Mouse (Mus musculus) gastrocnemius, adult 18-20 months (tissue): ENCODE measurements around the gene Tmem220. TPM values are rescaled to one million over a fixed set of nuclear protein-coding genes. Genes with fewer than 3 reads are reported as not detected.
A peak's percentile ranks its signal among the peaks of the same experiment; 100 is the strongest.

Experiments
- DNase-seq: peaks from one replicate; pipeline ENCODE4 v3.0.0; 2021; ENCODE audit warnings: low spot score
- long read RNA-seq, 2 experiments: library from polyadenylated mRNA; stranded (forward); transcript quantifications; one replicate each; pipeline ENCODE4 v2.0.0; 2021
- total RNA-seq, 2 experiments: library from RNA; stranded (reverse); gene quantifications; 2 replicates each; pipeline ENCODE4 v1.2.3; 2021

Tmem220 gene
- 1 to 10 TPM in 1 of 2 experiments, under 1 TPM in 1; 0.83 to 1.0 TPM for total RNA-seq
- long read RNA-seq, experiment 1, partial matches to known transcripts = 0 of 2 reads
- long read RNA-seq, experiment 1, other reads (novel, unspliced or antisense) = 1 of 2 reads
- long read RNA-seq, experiment 2, partial matches to known transcripts = 0 of 1 reads
- long read RNA-seq, experiment 2, other reads (novel, unspliced or antisense) = 0 of 1 reads

DNA sequence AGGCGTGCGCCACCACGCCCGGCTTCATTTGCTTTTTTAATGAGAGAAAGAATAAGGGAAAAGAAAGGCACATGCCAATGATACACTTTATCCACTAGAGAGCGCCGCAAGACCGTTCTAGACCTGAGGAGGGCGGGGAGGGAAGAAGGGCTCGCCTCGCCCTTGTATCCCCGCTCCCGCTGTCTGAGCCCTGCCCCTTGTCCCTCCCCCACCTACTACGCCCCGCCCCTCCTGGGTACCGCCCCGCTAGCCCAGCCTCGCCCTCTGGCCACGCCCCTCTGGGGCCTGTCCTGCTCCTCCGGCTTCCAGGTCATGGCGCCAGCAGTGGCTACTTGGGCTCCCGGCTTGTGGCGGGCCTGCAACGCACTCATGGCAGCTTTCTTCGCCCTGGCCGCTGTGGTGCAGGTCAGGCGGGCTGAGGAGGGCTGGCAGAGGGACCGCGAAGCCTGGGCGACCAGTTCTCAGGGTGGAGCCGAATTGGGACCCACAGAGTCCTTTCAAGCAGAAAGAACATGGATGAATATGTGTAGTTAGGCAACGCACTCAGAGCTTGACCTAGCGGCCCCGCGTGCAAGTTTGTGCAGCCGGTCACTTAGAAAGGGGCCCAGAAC, at the start of gene Tmem220:
TSS of gene Tmem220 (plus strand) at position 288 of the 611 bp plus-strand sequence.
- peak; percentile 94 for DNase-seq

DNA sequence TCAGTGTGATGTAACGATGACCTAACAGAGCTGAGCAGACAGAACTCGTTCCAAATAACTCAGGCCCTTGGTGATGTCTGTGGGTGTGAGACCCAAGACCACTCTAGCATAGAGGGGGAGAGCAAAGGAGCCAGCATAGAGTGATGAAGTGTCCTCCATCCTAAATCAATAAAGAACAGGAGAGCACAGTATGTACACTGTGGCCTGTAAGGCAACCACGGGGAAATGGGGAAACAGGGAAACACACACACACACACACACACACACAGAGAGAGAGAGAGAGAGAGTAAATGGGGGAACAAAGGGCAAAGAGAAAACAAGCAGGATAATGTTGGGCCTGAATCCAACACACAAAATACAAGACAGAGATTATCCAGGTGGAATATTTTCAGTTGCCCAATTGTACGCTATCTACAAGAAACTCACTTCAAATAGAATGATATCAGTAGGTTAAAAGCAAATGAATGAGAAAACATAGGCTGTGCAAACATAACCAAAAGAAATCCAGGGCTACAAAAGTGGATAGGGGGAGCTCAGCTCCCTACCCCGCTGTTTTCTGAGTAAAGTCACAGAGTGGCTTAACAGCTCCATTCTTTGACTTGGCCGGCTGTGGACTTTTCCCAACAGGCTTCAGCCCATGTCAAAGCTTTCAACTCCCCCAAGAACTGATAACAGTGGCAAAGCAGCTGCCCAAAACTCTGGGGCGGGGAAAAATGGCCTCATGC, 49.2 kb upstream of the Tmem220 start:
- no peak for DNase-seq

DNA sequence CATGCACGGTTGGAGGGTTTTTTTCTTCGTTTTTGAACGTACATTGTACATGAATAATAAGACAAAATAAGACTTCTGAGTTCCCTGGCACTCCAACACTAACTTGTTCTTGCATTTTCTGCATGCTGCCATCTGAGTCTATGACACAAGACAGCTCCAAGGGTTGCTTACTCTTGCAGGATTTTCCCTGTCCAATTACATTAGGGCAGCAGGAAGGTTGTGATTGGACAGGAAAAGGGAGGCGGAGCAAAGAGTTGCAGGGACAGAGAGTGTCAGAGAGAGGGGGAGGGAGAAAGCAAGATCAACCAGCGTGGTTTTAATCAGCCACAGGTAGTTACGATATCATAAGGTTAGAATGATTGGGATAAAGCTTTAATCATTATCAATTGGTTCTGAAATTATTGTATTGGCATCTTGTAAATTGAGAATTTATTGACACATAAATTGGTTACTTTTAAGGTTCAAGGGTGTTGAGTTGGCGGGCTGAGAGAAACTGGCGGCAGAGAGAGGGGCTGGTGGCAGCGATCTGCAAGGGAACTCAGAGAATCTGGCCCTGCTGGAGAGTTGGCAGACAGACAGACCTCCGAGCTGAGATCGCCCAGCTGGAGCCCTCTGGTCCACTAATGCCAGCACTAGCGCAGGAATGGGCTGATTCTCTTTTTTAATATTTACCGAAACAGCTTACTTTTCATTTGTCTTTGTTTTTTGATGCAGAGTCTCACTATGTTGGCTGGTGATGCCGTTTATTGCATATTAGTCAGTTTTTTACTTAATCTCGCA, 43.4 kb upstream of the Tmem220 start:
- DNase-seq = no peak

GRCm38 (mm10) chr11:66982794-66983193, 42.2 kb upstream of the Tmem220 start:
- DNase-seq = peak; percentile 39

DNA sequence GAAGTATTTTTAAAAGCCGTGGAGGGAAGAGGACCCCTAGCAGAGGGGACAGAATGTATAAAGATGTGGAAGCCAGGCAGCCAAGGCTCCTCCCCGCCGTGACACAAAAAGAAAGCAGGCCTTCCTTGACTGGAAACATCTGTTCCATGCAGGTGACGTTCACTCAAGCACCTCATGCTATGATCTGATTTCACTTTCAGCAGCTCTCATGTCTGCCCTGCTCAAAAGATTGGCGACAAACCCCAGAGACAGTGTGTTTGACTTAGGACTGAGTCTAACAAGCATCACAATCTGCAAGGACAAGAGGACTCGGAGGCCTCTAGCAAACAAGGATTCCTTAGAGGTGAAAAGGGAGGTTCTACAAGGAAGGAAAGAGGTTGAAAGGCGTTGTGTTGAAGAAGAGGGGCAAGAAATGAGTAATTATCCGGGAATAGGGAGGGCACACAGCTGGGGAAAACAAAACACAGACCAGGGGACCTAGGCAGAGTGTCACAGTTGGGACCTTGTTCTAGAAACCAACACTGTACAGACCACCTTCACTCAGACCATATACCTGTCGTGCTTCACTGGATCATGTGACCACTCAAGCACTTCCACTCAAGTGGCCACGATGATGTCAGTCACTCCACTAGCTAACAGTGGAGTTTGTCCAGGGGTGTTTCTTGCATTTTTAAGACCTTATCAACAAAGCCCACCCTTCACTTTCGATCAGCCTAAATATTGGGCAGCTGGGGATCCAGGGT, 41.4 kb upstream of the Tmem220 start:
- DNase-seq = no peak

DNA sequence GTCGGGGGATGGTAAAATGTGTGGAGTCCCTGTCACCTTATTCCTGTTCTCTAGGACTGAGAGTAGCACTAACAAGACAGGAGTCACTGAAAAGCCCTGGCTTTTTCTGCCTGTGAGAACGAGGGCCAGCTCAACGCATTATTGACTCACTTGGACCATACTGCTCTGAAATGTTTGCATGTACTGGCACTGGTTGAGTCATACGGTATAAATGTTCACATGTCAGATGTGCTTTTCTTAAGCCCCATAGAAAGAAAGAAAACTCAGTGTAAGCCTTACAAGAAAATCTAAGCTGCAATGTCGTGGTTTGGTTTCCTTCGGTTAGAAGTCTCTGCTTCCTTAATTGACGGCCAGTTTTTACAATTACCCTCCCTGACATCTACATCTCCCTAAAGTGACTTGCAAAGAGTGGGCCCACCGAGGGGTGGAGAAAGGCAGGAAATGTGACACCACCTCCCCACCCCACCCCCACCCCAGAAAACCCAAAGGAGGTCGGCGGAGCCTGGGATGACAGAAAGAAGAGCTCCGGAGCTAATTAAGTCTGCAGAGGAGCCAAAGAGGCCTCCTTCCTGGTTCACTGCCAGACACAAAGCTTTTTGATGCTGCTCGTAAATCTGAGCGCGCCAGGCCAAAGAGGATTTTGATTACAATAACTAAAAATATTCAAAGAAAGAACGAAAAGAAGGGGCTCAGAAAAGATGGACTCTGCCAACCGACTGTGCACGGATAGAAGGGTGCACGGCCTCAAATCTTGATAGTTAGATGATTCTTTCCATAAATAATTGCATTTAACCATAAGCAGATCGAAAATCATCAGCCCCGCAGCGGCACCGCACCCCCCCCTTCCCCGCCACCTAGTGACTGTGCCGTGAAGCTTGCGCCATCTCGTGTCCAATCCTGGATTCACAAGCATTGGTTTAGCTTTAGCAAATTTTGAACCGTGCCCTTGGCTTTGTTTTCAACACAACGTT, 40.5 kb upstream of the Tmem220 start:
- peak; percentile 72 for DNase-seq

GRCm38 (mm10) chr11:66985136-66985702, 39.7 kb upstream of the Tmem220 start:
- DNase-seq = no peak

DNA sequence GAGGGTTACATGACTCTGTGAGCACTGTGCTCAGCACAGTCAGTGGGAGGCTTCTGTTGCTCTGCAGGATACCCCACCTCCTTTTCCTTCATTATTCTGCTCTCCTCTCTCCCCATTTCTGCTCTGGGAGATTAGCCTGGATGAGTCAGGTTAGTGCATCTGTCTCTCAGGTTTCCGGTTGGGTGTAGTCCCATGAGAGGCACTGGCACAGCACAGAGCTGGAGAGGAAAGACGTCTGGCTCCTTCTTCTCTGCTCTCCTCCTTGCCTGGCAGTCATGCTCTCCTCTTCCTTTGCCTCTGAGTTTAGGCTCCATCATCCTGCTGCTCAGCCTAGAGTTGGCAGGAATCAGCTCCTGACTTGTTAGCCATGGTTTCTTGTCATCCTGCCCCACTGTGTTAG, 32.8 kb upstream of the Tmem220 start:
- no peak for DNase-seq

DNA sequence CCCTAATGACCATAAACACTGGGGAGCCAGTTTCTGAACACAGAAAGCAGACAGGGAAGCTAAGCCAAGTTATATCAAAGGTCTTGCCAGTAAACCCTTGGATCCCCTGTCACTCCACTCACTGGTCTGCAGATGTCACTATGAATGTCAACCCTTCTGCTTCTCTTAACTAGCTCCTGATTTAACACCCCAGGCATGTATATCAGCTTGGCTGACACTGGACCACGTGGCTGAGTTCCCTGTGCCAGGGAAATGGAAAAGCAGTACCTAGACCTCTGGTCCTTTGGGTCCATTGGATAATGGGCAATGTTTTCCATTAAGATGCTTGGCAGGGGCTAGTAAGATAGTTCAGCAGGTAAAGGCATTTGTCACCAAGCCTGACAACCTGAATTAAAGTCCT, 31.3 kb upstream of the Tmem220 start:
- no peak for DNase-seq

GRCm38 (mm10) chr11:66996446-66996845, 28.5 kb upstream of the Tmem220 start:
- no peak for DNase-seq

DNA sequence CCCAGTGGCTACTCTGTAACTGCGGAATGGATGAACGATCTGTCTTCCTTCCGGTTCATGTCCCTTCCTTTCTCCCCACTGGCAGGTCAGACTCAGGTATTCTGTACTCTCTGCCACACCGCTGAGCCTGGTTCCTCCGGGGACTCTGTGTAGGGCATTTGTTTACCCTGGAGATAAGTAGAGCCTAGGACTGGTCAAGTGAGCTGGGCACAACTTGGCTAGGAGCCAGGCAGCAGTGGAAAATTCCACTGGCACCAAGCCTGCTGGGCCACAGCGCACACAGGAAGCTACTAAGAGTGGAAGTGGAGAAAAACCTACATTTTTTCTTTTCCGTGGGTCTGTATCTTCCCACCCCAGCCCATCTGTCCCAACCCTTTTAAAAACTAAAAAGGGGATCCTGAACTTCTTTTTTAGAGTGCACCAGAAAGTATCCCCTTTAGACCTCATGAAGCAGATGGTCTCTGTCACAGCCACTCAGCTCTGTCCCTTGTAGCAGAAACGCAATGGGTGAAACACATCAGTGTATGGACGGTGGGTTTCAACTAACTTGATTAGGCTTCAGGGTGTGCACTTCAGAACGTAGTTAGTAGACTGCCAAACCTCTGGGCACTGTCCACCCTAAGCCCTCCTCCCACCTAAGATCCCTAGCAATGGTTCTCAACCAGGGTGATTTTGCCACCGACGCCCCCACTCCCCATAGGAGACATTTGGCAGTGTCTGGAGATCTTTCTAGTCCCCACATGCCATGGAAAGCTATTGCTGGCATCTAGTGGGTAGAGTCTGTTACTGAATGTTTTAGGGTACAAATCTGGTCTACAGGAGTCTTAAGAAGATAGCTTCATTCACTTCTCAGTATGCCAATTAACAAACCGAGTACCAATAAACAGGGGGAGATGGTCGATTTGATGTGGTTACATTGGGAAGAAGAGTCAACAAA, 26.2 kb upstream of the Tmem220 start:
- DNase-seq = no peak

- no peak for DNase-seq
These were observed 24.3 kb upstream of the Tmem220 start for GRCm38 (mm10) chr11:67000671-67001070.

DNA sequence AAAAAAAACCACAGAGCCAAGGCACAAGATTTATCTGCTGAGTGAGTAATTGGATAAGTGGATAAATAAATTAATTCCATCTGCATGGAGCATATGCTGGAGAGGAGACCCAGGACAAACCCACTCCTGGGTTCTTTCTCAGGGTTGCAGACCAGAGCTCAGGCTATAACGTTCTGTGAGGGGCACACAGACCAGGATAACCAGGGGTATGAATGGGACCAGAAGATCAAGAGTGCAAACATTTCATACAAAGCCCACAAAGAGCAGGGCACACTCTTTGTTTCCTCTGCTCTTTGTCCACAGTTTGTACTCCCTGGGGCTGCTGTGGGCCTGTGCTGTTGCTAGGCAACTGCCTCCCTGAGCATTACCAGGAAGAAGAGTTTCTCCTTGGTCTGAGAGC, 23.2 kb upstream of the Tmem220 start:
- no peak for DNase-seq

- no peak for DNase-seq
These were observed 22.0 kb upstream of the Tmem220 start for GRCm38 (mm10) chr11:67002911-67003310.

- no peak for DNase-seq
These were observed 17.0 kb upstream of the Tmem220 start for GRCm38 (mm10) chr11:67007961-67008360.

DNA sequence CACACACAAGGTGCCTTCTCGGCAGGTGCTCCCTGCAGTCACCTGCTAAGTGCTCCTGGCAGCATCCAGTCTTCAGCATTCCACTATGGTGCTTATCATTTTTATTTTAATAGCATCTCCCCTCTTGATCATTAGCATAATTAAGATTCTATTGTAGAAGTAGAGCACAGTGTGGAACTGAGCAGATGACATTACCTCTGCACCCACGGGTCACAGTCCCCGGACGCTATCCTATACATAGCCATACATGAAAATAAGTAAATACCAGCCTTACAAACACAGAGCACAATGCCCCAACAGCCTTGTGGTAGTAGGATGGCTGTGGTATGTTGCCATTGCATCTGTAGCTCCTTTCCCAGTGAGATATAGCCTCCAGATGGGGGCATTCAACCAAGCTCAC, 16.4 kb upstream of the Tmem220 start:
- DNase-seq = no peak

DNA sequence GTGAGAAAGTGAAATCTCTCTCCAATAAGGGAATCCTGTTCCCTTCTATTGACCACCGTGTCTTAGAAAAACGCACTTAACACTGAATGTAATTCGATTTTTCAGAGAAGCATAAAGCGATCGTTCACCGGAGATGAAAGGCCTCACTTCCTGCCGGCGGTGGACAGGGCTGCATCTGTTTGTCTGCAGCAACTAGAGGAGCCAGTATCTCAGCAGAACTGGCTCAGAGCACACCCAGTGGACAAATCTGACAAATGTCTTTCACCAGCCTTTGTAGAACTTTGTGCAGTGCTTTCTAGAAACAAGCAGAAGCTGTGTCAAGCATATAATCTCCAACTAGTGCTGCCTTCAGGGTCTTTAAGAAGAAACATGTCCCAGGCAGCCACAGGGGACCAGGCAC, 14.5 kb upstream of the Tmem220 start:
- DNase-seq = no peak

DNA sequence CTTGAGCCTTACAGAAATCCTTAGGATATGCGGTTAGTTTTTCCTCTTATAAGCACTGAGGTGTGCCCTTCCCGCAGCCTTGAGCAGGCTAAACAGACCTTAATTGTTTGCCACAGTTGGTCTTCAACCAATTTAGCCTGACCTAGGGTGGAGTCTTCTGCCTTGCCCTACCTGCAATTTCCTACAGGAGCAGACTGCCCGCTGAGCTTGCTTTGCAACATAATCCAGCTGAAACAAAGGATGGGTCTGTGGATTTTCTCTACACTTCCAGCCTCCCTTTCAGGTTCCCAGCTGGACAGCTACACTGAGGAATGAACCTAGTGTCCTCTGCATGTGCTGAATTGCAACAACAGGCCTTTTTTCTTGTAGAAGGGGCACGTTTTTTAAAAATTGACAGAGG, 13.3 kb upstream of the Tmem220 start:
- no peak for DNase-seq
